Mouse (Mus musculus) midbrain, embryonic 11.5 days (tissue): ENCODE data around the gene Sowahc. TPM values are rescaled to one million over a fixed set of nuclear protein-coding genes. Genes with fewer than 3 reads are reported as not detected.

ENCODE experiments used
- ATAC-seq: fragments of 200-750 bp; cut with Nextera tagmentation; 2 replicates; pipeline ENCODE4 v1.8.0; 2017; ENCODE audit warnings: moderate TSS enrichment, moderate library complexity; ENCODE audit not compliant: low FRiP score
- DNase-seq: peaks from one replicate; pipeline ENCODE4 v3.0.0; 2015; ENCODE audit warnings: low spot score; ENCODE audit errors: missing footprints
- H3K27ac ChIP-seq: fragments of 300-500 bp; sonication (generic); 2 replicates; pipeline ENCODE4 v1.5.1; 2014; ENCODE audit warnings: low read depth, low read length
- H3K27me3 ChIP-seq: fragments of 300-500 bp; sonication (generic); 2 replicates; pipeline ENCODE4 v1.6.1; 2014; ENCODE audit warnings: mild to moderate bottlenecking, low read length, moderate library complexity, mixed read lengths; ENCODE audit not compliant: control insufficient read depth, insufficient read depth
- H3K36me3 ChIP-seq: fragments of 300-500 bp; sonication (generic); 2 replicates; pipeline ENCODE4 v1.6.1; 2014; ENCODE audit warnings: mild to moderate bottlenecking, low read length, moderate library complexity, mixed read lengths; ENCODE audit not compliant: control insufficient read depth, insufficient read depth
- H3K4me1 ChIP-seq: fragments of 300-500 bp; sonication (generic); 2 replicates; pipeline ENCODE4 v1.6.1; 2014; ENCODE audit warnings: low read length; ENCODE audit not compliant: control insufficient read depth, insufficient read depth
- H3K4me2 ChIP-seq: fragments of 300-500 bp; sonication (generic); 2 replicates; pipeline ENCODE4 v1.6.1; 2014; ENCODE audit warnings: mild to moderate bottlenecking, moderate library complexity
- H3K4me3 ChIP-seq: fragments of 300-500 bp; sonication (generic); 2 replicates; pipeline ENCODE4 v1.5.1; 2014; ENCODE audit warnings: low read depth, low read length
- H3K9ac ChIP-seq: fragments of 300-500 bp; sonication (generic); 2 replicates; pipeline ENCODE4 v1.6.1; 2014; ENCODE audit warnings: low read length
- H3K9me3 ChIP-seq: fragments of 300-500 bp; sonication (generic); 2 replicates; pipeline ENCODE4 v1.6.1; 2016; ENCODE audit warnings: low read length; ENCODE audit not compliant: control insufficient read depth
- WGBS: fragments of 180-500 bp; shearing (Covaris S2); extraction: QIAGEN DNeasy Blood & Tissue Kit; methylation state at CpG from one replicate; pipeline ENCODE4 v1.1.7; 2014; 5-methylcytosine and 5-hydroxymethylcytosine counted together
- polyA plus RNA-seq: library from polyadenylated mRNA; unstranded; fragments of >200 nt; fragmentation: Nextera tagmentation; extraction: Ambion mirVana; gene quantifications from 2 replicates; pipeline ENCODE4 v1.2.1, GENCODE M21; 2014

Gene Sowahc
- polyA plus RNA-seq, 1 experiment from 2014 or later = 10.0 TPM

GRCm38 (mm10) chr10:59222271-59223101 lies 733 bp downstream of the Sowahc start:
- peak overlapping the region; percentile 99 for H3K4me2 ChIP-seq
- H3K4me1 ChIP-seq = peaks cover 15% of the 10 kb centered on the region
- H3K27ac ChIP-seq = peak overlapping the region; percentile 98; the same call in 1 of the 2 replicates
- H3K4me3 ChIP-seq = peak overlapping the region; percentile 76
- no peaks in the 10 kb centered on the region for H3K9me3 ChIP-seq
- no peaks in the 10 kb centered on the region for H3K27me3 ChIP-seq
- H3K36me3 ChIP-seq = no peaks in the 10 kb centered on the region
- ATAC-seq (no peak; the same call in 1 of the 2 replicates), DNase-seq (peak; percentile 94)
- H3K9ac ChIP-seq = peak overlapping the region; percentile 87
- WGBS = 3% methylated on average over 49 of the region's 49 CpGs

- Histone ChIP-seq H3K4me1 (peaks cover 15% of the 10 kb centered on the region), H3K27ac (no peak overlapping the region)
- peak; percentile 91 for DNase-seq
These were observed 1.5 kb downstream of the Sowahc start for GRCm38 (mm10) chr10:59223301-59223700.

GRCm38 (mm10) chr10:59223890-59224289 lies 2.1 kb downstream of the Sowahc start:
- Histone ChIP-seq H3K4me1 (peaks cover 15% of the 10 kb centered on the region), H3K4me3 (peak overlapping the region; percentile 76; the same call in 1 of the 2 replicates)
- ATAC-seq = no peak

More at GRCm38 (mm10) chr10:59223301-59223700, 1.5 kb downstream of the Sowahc start:
- Histone ChIP-seq H3K4me3 (peak overlapping the region; percentile 76), H3K9ac (peak overlapping the region; percentile 87), H3K9me3 (no peaks in the 10 kb centered on the region), H3K4me2 (peak overlapping the region; percentile 99), H3K27me3 (no peaks in the 10 kb centered on the region), H3K36me3 (no peaks in the 10 kb centered on the region)
- 40% methylated on average over 14 of the region's 14 CpGs for WGBS
- ATAC-seq = no peak

DNA sequence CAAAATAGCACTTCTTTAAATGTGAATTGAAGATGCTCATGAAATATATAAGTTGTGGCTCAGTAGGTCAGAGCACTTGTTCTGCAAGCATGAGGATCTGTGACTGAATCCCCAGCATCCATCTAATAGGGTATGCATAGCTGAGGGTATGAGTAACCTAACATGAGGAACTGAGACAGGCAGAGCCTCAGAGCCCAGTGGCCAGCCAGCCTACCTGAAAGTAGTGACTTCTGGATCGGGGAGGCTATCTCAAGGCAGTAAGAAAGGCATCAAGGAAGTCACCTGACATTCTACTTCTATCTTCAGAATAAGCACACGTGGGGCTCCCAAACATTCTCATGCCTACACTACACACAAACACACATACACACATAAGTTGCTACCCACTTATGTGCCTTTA lies 3.4 kb downstream of the Sowahc start:
- Histone ChIP-seq H3K27ac (no peak overlapping the region), H3K9ac (no peak overlapping the region), H3K4me2 (no peak overlapping the region), H3K9me3 (no peaks in the 10 kb centered on the region), H3K4me1 (peaks cover 15% of the 10 kb centered on the region), H3K4me3 (no peak overlapping the region), H3K27me3 (no peaks in the 10 kb centered on the region), H3K36me3 (no peaks in the 10 kb centered on the region)
- ATAC-seq (no peak), DNase-seq (no peak)
- WGBS = 90% methylated on average over 2 of the region's 2 CpGs

More at GRCm38 (mm10) chr10:59223890-59224289, 2.1 kb downstream of the Sowahc start:
- no peak for DNase-seq
- Histone ChIP-seq H3K27ac (no peak overlapping the region), H3K9ac (no peak overlapping the region), H3K27me3 (no peaks in the 10 kb centered on the region), H3K36me3 (no peaks in the 10 kb centered on the region), H3K4me2 (peak overlapping the region; percentile 99), H3K9me3 (no peaks in the 10 kb centered on the region)
- WGBS = 52% methylated on average over 4 of the region's 4 CpGs

- no peaks in the 10 kb centered on the region for H3K36me3 ChIP-seq
- 83% methylated on average over 4 of the region's 4 CpGs for WGBS
- H3K9me3 ChIP-seq = no peaks in the 10 kb centered on the region
- no peaks in the 10 kb centered on the region for H3K27me3 ChIP-seq
- H3K4me1 ChIP-seq = no peaks in the 10 kb centered on the region
- no peak overlapping the region for H3K9ac ChIP-seq
- no peak for ATAC-seq
- no peak overlapping the region for H3K4me3 ChIP-seq
- H3K27ac ChIP-seq = no peak overlapping the region
- H3K4me2 ChIP-seq = no peak overlapping the region
- no peak for DNase-seq
These were observed 7.6 kb downstream of the Sowahc start for GRCm38 (mm10) chr10:59229205-59229820.

- no peak overlapping the region for H3K4me3 ChIP-seq
- DNase-seq = no peak
- no peaks in the 10 kb centered on the region for H3K27me3 ChIP-seq
- ATAC-seq = no peak
- no peak overlapping the region for H3K4me2 ChIP-seq
- no peaks in the 10 kb centered on the region for H3K9me3 ChIP-seq
- H3K27ac ChIP-seq = no peak overlapping the region
- WGBS = 94% methylated on average over 2 of the region's 2 CpGs
- H3K36me3 ChIP-seq = no peaks in the 10 kb centered on the region
- no peak overlapping the region for H3K9ac ChIP-seq
- H3K4me1 ChIP-seq = no peaks in the 10 kb centered on the region
These were observed 13.5 kb downstream of the Sowahc start for GRCm38 (mm10) chr10:59235227-59235626.

- H3K9me3 ChIP-seq = no peaks in the 10 kb centered on the region
- H3K4me1 ChIP-seq = no peaks in the 10 kb centered on the region
- H3K27ac ChIP-seq = no peak overlapping the region
- DNase-seq = peak; percentile 76
- ATAC-seq = no peak
- H3K4me2 ChIP-seq = no peak overlapping the region
- H3K36me3 ChIP-seq = no peaks in the 10 kb centered on the region
- H3K27me3 ChIP-seq = no peaks in the 10 kb centered on the region
- H3K4me3 ChIP-seq = no peak overlapping the region
- WGBS = 60% methylated on average over 4 of the region's 4 CpGs
- H3K9ac ChIP-seq = no peak overlapping the region
These were observed 14.1 kb downstream of the Sowahc start for GRCm38 (mm10) chr10:59235847-59236246.

DNA sequence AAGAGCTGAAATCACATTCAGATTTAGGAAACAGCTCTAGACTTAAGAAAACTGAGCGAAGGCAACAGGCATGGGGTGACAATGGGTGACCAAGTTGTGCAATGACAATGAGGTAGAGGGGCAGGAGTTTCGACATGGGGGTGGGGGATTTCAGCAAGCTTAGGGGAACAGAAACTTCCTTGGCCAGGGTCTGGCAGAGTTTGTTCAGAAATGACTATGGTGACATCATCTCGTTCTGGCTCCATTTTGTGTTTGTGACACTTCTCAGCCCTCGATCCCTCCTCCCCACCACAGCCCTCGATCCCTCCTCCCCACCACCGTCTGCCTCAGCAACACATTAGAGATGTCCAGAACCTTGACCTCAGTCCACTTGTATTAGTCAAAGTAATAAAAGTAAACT lies 14.7 kb downstream of the Sowahc start:
- no peak overlapping the region for H3K4me3 ChIP-seq
- H3K36me3 ChIP-seq = no peaks in the 10 kb centered on the region
- no peaks in the 10 kb centered on the region for H3K9me3 ChIP-seq
- no peak overlapping the region for H3K4me2 ChIP-seq
- no peak overlapping the region for H3K9ac ChIP-seq
- H3K27me3 ChIP-seq = no peaks in the 10 kb centered on the region
- H3K27ac ChIP-seq = no peak overlapping the region
- H3K4me1 ChIP-seq = no peaks in the 10 kb centered on the region
- no peak for ATAC-seq
- peak; percentile 21 for DNase-seq
- 82% methylated on average over 6 of the region's 6 CpGs for WGBS

DNA sequence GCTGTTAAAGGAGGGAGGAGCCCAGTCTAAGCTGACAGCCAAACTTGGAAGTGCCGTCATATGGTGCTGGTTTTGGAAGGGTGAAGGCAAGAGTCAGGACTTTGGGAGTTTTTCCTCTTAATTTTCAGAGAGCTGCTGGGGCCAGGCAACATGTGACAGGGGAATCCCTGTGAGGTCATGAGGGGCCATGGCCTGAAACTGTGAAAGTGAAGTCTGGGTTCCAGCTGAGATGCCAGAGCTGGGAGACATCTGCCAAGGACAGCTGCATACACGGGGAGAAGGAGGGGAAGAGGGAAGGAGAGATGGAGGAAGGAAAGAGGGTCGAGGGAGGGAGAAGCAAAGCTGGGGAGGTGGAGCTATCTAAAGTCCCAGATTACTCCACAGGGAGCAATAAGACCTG lies 16.0 kb downstream of the Sowahc start:
- no peaks in the 10 kb centered on the region for H3K36me3 ChIP-seq
- no peak overlapping the region for H3K4me3 ChIP-seq
- no peaks in the 10 kb centered on the region for H3K27me3 ChIP-seq
- no peaks in the 10 kb centered on the region for H3K9me3 ChIP-seq
- ATAC-seq (no peak), DNase-seq (no peak)
- H3K27ac ChIP-seq = no peak overlapping the region
- H3K4me1 ChIP-seq = no peaks in the 10 kb centered on the region
- no peak overlapping the region for H3K9ac ChIP-seq
- WGBS = 58% methylated on average over 3 of the region's 3 CpGs
- H3K4me2 ChIP-seq = no peak overlapping the region
